Mouse (Mus musculus): ENCODE results near the gene Nrf1. TPM values are rescaled to one million over a fixed set of nuclear protein-coding genes. Genes with fewer than 3 reads are reported as not detected.

Nrf1 gene
- polyA plus RNA-seq (2015; fragmentation: Illumina TruSeq; extraction: RNeasy Lipid Tissue Mini Kit (QIAGEN cat#74804); ENCODE audit: insufficient read depth, low replicate concordance) = 33.8 TPM

GRCm38 (mm10) chr6:30047271-30048162 lies at the start of gene Nrf1:
Gene Nrf1, plus strand, starts transcription at chr6:30047988.

Other genes with a start within 250 kb of the Nrf1 start
- 5.6 TPM for gene Strip2, start 131.0 kb upstream of the Nrf1 start, polyA plus RNA-seq (2015; fragmentation: Illumina TruSeq; extraction: RNeasy Lipid Tissue Mini Kit (QIAGEN cat#74804); ENCODE audit: insufficient read depth, low replicate concordance)

Data from spleen, adult 10 weeks (tissue).